Mouse (Mus musculus) C2C12 (cell line): ENCODE results near the gene Spsb3.

Source experiments
- CTCF ChIP-seq: IDR thresholded peaks from one replicate; pipeline ENCODE4 v1.5.1; 2011; ENCODE audit not compliant: control insufficient read depth, insufficient read depth, insufficient read length
- MAX ChIP-seq: IDR thresholded peaks from one replicate; pipeline ENCODE4 v1.6.1; 2011; ENCODE audit warnings: mild to moderate bottlenecking, control low read depth
- MYOG ChIP-seq: IDR thresholded peaks from one replicate; pipeline ENCODE4 v1.6.1; 2011; ENCODE audit not compliant: control insufficient read depth, insufficient read length; ENCODE audit errors: extremely low read depth
- USF1 ChIP-seq: IDR thresholded peaks from one replicate; pipeline ENCODE4 v1.6.1; 2011; ENCODE audit warnings: low read depth, mild to moderate bottlenecking, control low read depth, moderate library complexity

DNA sequence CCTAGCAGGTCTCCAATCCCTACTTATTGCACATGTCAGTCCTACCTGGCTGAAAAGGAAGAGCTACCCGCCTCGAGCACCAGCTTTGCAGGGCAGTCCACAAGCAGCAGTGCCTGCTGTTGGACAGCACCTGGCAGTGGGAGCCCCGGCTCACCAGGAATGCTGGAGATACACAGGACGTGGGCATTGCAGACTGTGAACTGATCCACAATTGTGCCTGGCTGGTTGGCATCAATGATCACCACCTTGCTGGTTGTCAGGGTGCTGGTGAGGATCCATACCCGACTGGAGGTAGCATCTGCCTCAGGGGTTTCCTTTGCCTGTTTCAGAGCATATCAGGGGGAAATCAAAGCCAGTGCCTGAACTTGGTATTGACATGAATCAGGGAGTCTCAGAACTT, 15.7 kb downstream of the Spsb3 start:
- TF ChIP-seq CTCF (no peak), MAX (no peak), MYOG (no peak), USF1 (no peak)
